Mouse (Mus musculus) MEL (cell line): ENCODE measurements around the gene Fgfr2. TPM values are rescaled to one million over a fixed set of nuclear protein-coding genes. Genes with fewer than 3 reads are reported as not detected.

Source experiments
- DNase-seq: peaks from one replicate; pipeline ENCODE4 v3.0.0; 2011; ENCODE audit warnings: low read depth, low spot score
- H3K27ac ChIP-seq: 2 replicates; pipeline ENCODE4 v1.5.1; 2012; ENCODE audit warnings: low read depth, mild to moderate bottlenecking, control low read depth, low read length, moderate library complexity; ENCODE audit not compliant: control insufficient read depth
- H3K27me3 ChIP-seq, 2 experiments: fragments of 150-350 bp in 1 of 2; sonication (generic) in 1 of 2; 2 replicates each; pipeline ENCODE4 v1.6.1; 2012; ENCODE audit warnings: low read length in 2 of 2, mild to moderate bottlenecking in 2 of 2, improper control_type of control experiment in 1 of 2, moderate library complexity in 1 of 2; ENCODE audit not compliant: insufficient read depth in 2 of 2, control insufficient read depth in 1 of 2
- H3K36me3 ChIP-seq, 2 experiments: 2 replicates each; pipeline ENCODE4 v1.6.1; 2012 to 2014; ENCODE audit warnings: low read length in 2 of 2, improper control_type of control experiment in 1 of 2, inconsistent platforms in 1 of 2, mild to moderate bottlenecking in 1 of 2; ENCODE audit not compliant: insufficient read depth in 2 of 2, control insufficient read depth in 1 of 2
- H3K4me1 ChIP-seq, 2 experiments: fragments of 150-350 bp in 1 of 2; sonication (generic) in 1 of 2; 2 replicates each; pipeline ENCODE4 v1.6.1; 2012; ENCODE audit warnings: low read length in 2 of 2, improper control_type of control experiment in 1 of 2, mild to moderate bottlenecking in 1 of 2; ENCODE audit not compliant: insufficient read depth in 2 of 2, control insufficient read depth in 1 of 2
- H3K4me3 ChIP-seq, 2 experiments: fragments of 150-350 bp in 1 of 2; sonication (generic) in 1 of 2; 2 replicates each; pipeline ENCODE4 v1.5.1; 2012; ENCODE audit warnings: low read depth in 2 of 2, low read length in 2 of 2, mild to moderate bottlenecking in 2 of 2, moderate library complexity in 2 of 2, control low read depth in 1 of 2, improper control_type of control experiment in 1 of 2; ENCODE audit not compliant: control insufficient read depth in 1 of 2, insufficient read depth in 1 of 2
- H3K79me2 ChIP-seq: 2 replicates; pipeline ENCODE4 v1.6.1; 2012; ENCODE audit warnings: mild to moderate bottlenecking, low read length, moderate library complexity; ENCODE audit not compliant: control insufficient read depth, poor library complexity, insufficient read depth
- H3K9ac ChIP-seq: 2 replicates; pipeline ENCODE4 v1.6.1; 2012; ENCODE audit warnings: low read depth, mild to moderate bottlenecking, control low read depth, low read length, moderate library complexity; ENCODE audit not compliant: control insufficient read depth, poor library complexity, severe bottlenecking
- H3K9me3 ChIP-seq: fragments of 150-350 bp; sonication (generic); replicated peaks from 2 replicates; pipeline ENCODE4 v1.6.1; 2012; ENCODE audit warnings: mild to moderate bottlenecking, low read length, improper control_type of control experiment, moderate library complexity; ENCODE audit not compliant: insufficient read depth
- CHD2 ChIP-seq: IDR thresholded peaks from 2 replicates; pipeline ENCODE4 v1.6.1; 2011; ENCODE audit warnings: low read length, improper control_type of control experiment
- CTCF ChIP-seq, 3 experiments: IDR thresholded peaks in 2 of 3; conservative IDR thresholded peaks in 1 of 3; 2 replicates each; pipeline ENCODE4 v1.5.1; 2011 to 2012; ENCODE audit warnings: low read length in 3 of 3, low read depth in 2 of 3, mild to moderate bottlenecking in 2 of 3, improper control_type of control experiment in 1 of 3, inconsistent platforms in 1 of 3, mixed read lengths in 1 of 3, moderate library complexity in 1 of 3; ENCODE audit not compliant: control insufficient read depth in 1 of 3, insufficient read depth in 1 of 3, poor library complexity in 1 of 3, severe bottlenecking in 1 of 3
- EP300 ChIP-seq, 2 experiments: IDR thresholded peaks; 2 replicates each; pipeline ENCODE4 v1.6.1; 2011; ENCODE audit warnings: improper control_type of control experiment in 2 of 2, low read length in 2 of 2, low read depth in 1 of 2, mild to moderate bottlenecking in 1 of 2
- ETS1 ChIP-seq: IDR thresholded peaks from 2 replicates; pipeline ENCODE4 v1.6.1; 2012; ENCODE audit warnings: low read depth, mild to moderate bottlenecking, inconsistent platforms, low read length, improper control_type of control experiment, moderate library complexity
- GATA1 ChIP-seq: IDR thresholded peaks from 2 replicates; pipeline ENCODE4 v1.6.1; 2011; ENCODE audit warnings: low read depth, low read length, improper control_type of control experiment
- HCFC1 ChIP-seq: IDR thresholded peaks from 2 replicates; pipeline ENCODE4 v1.6.1; 2012; ENCODE audit warnings: low read depth, mild to moderate bottlenecking, inconsistent platforms, low read length, improper control_type of control experiment, moderate library complexity
- JUND ChIP-seq: IDR thresholded peaks from 2 replicates; pipeline ENCODE4 v1.6.1; 2011; ENCODE audit warnings: low read depth, mild to moderate bottlenecking, improper control_type of control experiment, low read length
- MAX ChIP-seq: IDR thresholded peaks from 2 replicates; pipeline ENCODE4 v1.6.1; 2011; ENCODE audit warnings: low read length, improper control_type of control experiment
- MAZ ChIP-seq: IDR thresholded peaks from 2 replicates; pipeline ENCODE4 v1.6.1; 2012; ENCODE audit warnings: low read depth, mild to moderate bottlenecking, inconsistent platforms, low read length, improper control_type of control experiment
- MXI1 ChIP-seq: IDR thresholded peaks from 2 replicates; pipeline ENCODE4 v1.6.1; 2011; ENCODE audit warnings: mild to moderate bottlenecking, low read depth, low read length, improper control_type of control experiment
- NRF1 ChIP-seq: IDR thresholded peaks from 2 replicates; pipeline ENCODE4 v1.6.1; 2014; ENCODE audit warnings: low read depth, mild to moderate bottlenecking, inconsistent platforms, low read length, improper control_type of control experiment, moderate library complexity; ENCODE audit not compliant: poor library complexity, insufficient read depth, severe bottlenecking
- POLR2A ChIP-seq, 2 experiments: IDR thresholded peaks; 2 replicates each; pipeline ENCODE4 v1.6.1; 2011 to 2012; ENCODE audit warnings: low read length in 2 of 2, mild to moderate bottlenecking in 2 of 2, control low read depth in 1 of 2, improper control_type of control experiment in 1 of 2, low read depth in 1 of 2, moderate library complexity in 1 of 2; ENCODE audit not compliant: control insufficient read depth in 1 of 2, insufficient read depth in 1 of 2, poor library complexity in 1 of 2
- POLR2AphosphoS5 ChIP-seq: IDR thresholded peaks from 2 replicates; pipeline ENCODE4 v1.6.1; 2012; ENCODE audit warnings: low read depth, borderline replicate concordance, mild to moderate bottlenecking, inconsistent platforms, low read length, moderate library complexity, mixed read lengths
- RAD21 ChIP-seq: IDR thresholded peaks from 2 replicates; pipeline ENCODE4 v1.6.1; 2011; ENCODE audit warnings: mild to moderate bottlenecking, low read depth, low read length, improper control_type of control experiment
- RCOR1 ChIP-seq: IDR thresholded peaks from 2 replicates; pipeline ENCODE4 v1.6.1; 2012; ENCODE audit warnings: low read depth, mild to moderate bottlenecking, inconsistent platforms, low read length, improper control_type of control experiment
- SIN3A ChIP-seq: IDR thresholded peaks from 2 replicates; pipeline ENCODE4 v1.6.1; 2012; ENCODE audit warnings: low read length, improper control_type of control experiment, inconsistent platforms
- SMC3 ChIP-seq: IDR thresholded peaks from 2 replicates; pipeline ENCODE4 v1.6.1; 2011; ENCODE audit warnings: low read depth, low read length, improper control_type of control experiment
- TAL1 ChIP-seq: IDR thresholded peaks from 2 replicates; pipeline ENCODE4 v1.6.1; 2012; ENCODE audit warnings: mild to moderate bottlenecking, inconsistent platforms, low read length, moderate library complexity, mixed read lengths
- TBP ChIP-seq: IDR thresholded peaks from 2 replicates; pipeline ENCODE4 v1.8.0; 2011; ENCODE audit warnings: low read depth, low read length, improper control_type of control experiment
- TCF12 ChIP-seq: IDR thresholded peaks from 2 replicates; pipeline ENCODE4 v1.6.1; 2014; ENCODE audit warnings: low read depth, mild to moderate bottlenecking, inconsistent platforms, low read length, improper control_type of control experiment, moderate library complexity
- UBTF ChIP-seq: IDR thresholded peaks from 2 replicates; pipeline ENCODE4 v1.6.1; 2012; ENCODE audit warnings: low read depth, mild to moderate bottlenecking, inconsistent platforms, low read length, improper control_type of control experiment, moderate library complexity, borderline replicate concordance; ENCODE audit not compliant: insufficient read depth
- USF1 ChIP-seq: IDR thresholded peaks from 2 replicates; pipeline ENCODE4 v1.6.1; 2014; ENCODE audit warnings: low read depth, mild to moderate bottlenecking, inconsistent platforms, low read length, improper control_type of control experiment, moderate library complexity
- USF2 ChIP-seq, 2 experiments: IDR thresholded peaks; 2 replicates each; pipeline ENCODE4 v1.6.1; 2011 to 2012; ENCODE audit warnings: improper control_type of control experiment in 2 of 2, low read length in 2 of 2, borderline replicate concordance in 1 of 2, inconsistent platforms in 1 of 2, low read depth in 1 of 2, mild to moderate bottlenecking in 1 of 2; ENCODE audit not compliant: insufficient read depth in 1 of 2
- ZKSCAN1 ChIP-seq: IDR thresholded peaks from 2 replicates; pipeline ENCODE4 v1.6.1; 2012; ENCODE audit warnings: low read depth, mild to moderate bottlenecking, inconsistent platforms, low read length, improper control_type of control experiment, moderate library complexity
- ZMIZ1 ChIP-seq: IDR thresholded peaks from 2 replicates; pipeline ENCODE4 v1.6.1; 2012; ENCODE audit warnings: low read depth, mild to moderate bottlenecking, inconsistent platforms, low read length, improper control_type of control experiment, moderate library complexity
- ZNF384 ChIP-seq: IDR thresholded peaks from 2 replicates; pipeline ENCODE4 v1.6.1; 2012; ENCODE audit warnings: low read depth, mild to moderate bottlenecking, inconsistent platforms, low read length, improper control_type of control experiment
- polyA plus RNA-seq, 2 experiments: library from polyadenylated mRNA; stranded (reverse) in 1 of 2; unstranded in 1 of 2; fragments of >175 nt in 1 of 2; fragments of >200 nt in 1 of 2; gene quantifications; 2 replicates each; pipeline versions ENCODE4 v1.2.1 to v1.2.4; 2012; ENCODE audit warnings: low replicate concordance in 2 of 2, low read depth in 1 of 2; ENCODE audit not compliant: insufficient read length in 2 of 2, insufficient read depth in 1 of 2, missing spikeins in 1 of 2
- total RNA-seq: library from RNA; depleted of rRNA; stranded (reverse); fragments of 300-350 nt; gene quantifications from 2 replicates; pipeline ENCODE4 v1.2.3, GENCODE M21; 2012

Gene Fgfr2
- total and polyA plus RNA-seq, 3 experiments: not detected

DNA sequence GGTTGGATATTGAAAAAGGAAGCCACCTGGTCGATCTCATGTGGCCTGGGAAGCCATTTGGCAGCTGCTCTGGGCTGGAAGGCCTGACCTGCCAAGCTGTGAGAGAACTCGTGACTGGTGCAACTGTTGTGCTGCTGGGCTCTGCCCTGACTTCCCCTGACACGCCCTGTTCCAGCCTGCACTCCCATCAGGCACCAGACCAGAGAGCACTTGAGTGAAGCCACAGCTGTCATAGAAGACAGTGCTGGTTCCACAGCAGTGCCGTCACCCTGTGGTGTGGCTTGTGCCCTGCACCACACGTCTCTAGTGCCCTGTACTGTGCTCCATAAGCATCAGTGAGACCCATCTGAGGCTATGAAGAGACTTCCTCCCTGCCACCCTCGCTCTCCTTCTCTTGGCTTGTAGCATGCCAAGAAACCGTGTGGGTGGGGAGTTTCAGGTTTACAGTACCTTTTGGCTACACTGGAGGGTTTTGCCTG, 450.6 kb downstream of the Fgfr2 start:
- peak overlapping the region; percentile 43 for H3K27ac ChIP-seq
- no peak for TF ChIP-seq HCFC1
- TF ChIP-seq RAD21: no peak; the same call in 1 of the 2 replicates
- no peak for TF ChIP-seq RCOR1
- TF ChIP-seq CTCF (IDR thresholded peaks at IDR 0.05 in 2 of 3, conservative IDR thresholded peaks at IDR 0.05 in 1 of 3; ENCODE audit: control insufficient read depth in 1 of 3, insufficient read depth in 1 of 3, low read depth in 2 of 3, low read length in 3 of 3, poor library complexity in 1 of 3, severe bottlenecking in 1 of 3): no peak
- 0 out of 2 replicates have a peak, but pooled peaks have one; percentile 34 for TF ChIP-seq TBP
- no peak for TF ChIP-seq NRF1
- TF ChIP-seq CHD2: no peak
- peak in 1 of 2 experiments; percentile 41; a peak in 1 of 4 replicates for TF ChIP-seq EP300 (IDR thresholded peaks at IDR 0.05; ENCODE audit: low read depth in 1 of 2, low read length in 2 of 2)
- TF ChIP-seq SMC3: no peak
- no peak for TF ChIP-seq USF2 (IDR thresholded peaks at IDR 0.05; ENCODE audit: borderline replicate concordance in 1 of 2, insufficient read depth in 1 of 2, low read depth in 1 of 2, low read length in 2 of 2)
- peak; percentile 31; the same call in 1 of the 2 replicates for TF ChIP-seq SIN3A
- 0 out of 2 replicates have a peak, but pooled peaks have one; percentile 19 for TF ChIP-seq ZMIZ1
- TF ChIP-seq ETS1: peak; percentile 44; the same call in 1 of the 2 replicates
- no peak for TF ChIP-seq MAZ
- TF ChIP-seq MAX: no peak; the same call in 1 of the 2 replicates
- no peak for TF ChIP-seq GATA1
- TF ChIP-seq TCF12: peak; percentile 41; the same call in 1 of the 2 replicates
- TF ChIP-seq MXI1: peak; percentile 71
- TF ChIP-seq ZKSCAN1: no peak
- no peak for TF ChIP-seq ZNF384
- no peak for TF ChIP-seq POLR2AphosphoS5
- TF ChIP-seq JUND: no peak
- peak in 1 of 2 experiments; percentile 46; a peak in 1 of 4 replicates for TF ChIP-seq POLR2A (IDR thresholded peaks at IDR 0.05; ENCODE audit: control insufficient read depth in 1 of 2, insufficient read depth in 1 of 2, low read depth in 1 of 2, low read length in 2 of 2, poor library complexity in 1 of 2)
- no peak for TF ChIP-seq TAL1
- peak; percentile 48; the same call in 1 of the 2 replicates for TF ChIP-seq USF1
- TF ChIP-seq UBTF: no peak
- DNase-seq: peak; percentile 67

More for the DNA sequence above, 450.6 kb downstream of the Fgfr2 start:
- Histone ChIP-seq H3K36me3 (peaks cover 0 to 7% of the 10 kb centered on the region in 2 experiments; a peak in 2 of 4 replicates), H3K4me1 (peaks cover 9% of the 10 kb centered on the region in 2 experiments), H3K4me3 (no peak overlapping the region), H3K9ac (peak overlapping the region; percentile 19), H3K9me3 (no peaks in the 10 kb centered on the region), H3K27me3 (no peaks in the 10 kb centered on the region), H3K79me2 (no peaks in the 10 kb centered on the region)
